Comparison of ENCODE assay signal across 19 mouse cellular contexts in genomic region chr15:7623026-7623425, GRCm38 (mm10).
DNase-seq lines count a peak whose midpoint lies in the region; ATAC-seq and TF ChIP-seq lines count a peak whose summit lies in the region.
"Had no signal": no experiment of that assay in that cellular context is flagged by ENCODE, and none has a peak within 500 bp of the region (broad histone marks: within the 10 kb centered on the region; RNA-seq: fewer than 3 reads in every experiment).

No protein-coding gene starts in this region.

- H3K9me3 ChIP-seq in kidney, embryonic 14.5 days (ENCODE audit: control insufficient read depth, low read length): no peaks in the 10 kb centered on the region
- no peaks in the 10 kb centered on the region for H3K9me3 ChIP-seq in intestine, embryonic 15.5 days
- H3K9me3 ChIP-seq: embryonic facial prominence, embryonic 10.5 days; forebrain, embryonic 13.5 days; heart, embryonic 13.5 days; hindbrain, embryonic 13.5 days had no signal

- peak; percentile 51 for DNase-seq in kidney, adult 2 months
- peak; percentile 18 to 23 for DNase-seq in kidney, postnatal 4 days
- DNase-seq in kidney, adult 18-20 months: no peak
- no peak for DNase-seq in MN1 (ENCODE audit: low spot score)
- DNase-seq in gastrocnemius, postnatal 36 days: no peak
- DNase-seq: adrenal gland, postnatal 14 days; cerebellum, adult 11-12 months; cerebellum, adult 9-10 months; cerebellum, postnatal 36 days; forebrain, postnatal 0 days; gastrocnemius, postnatal 14 days; heart, postnatal 36 days had no signal

- no peak overlapping the region for H3K4me3 ChIP-seq in kidney, adult 2 months (ENCODE audit: insufficient read depth, low read depth, low read length)
- no peak overlapping the region for H3K4me3 ChIP-seq in kidney, embryonic 14.5 days (ENCODE audit: low read length)
- H3K4me3 ChIP-seq in intestine, embryonic 15.5 days (replicated peaks): no peak overlapping the region
- H3K4me3 ChIP-seq: embryonic facial prominence, embryonic 10.5 days; forebrain, embryonic 13.5 days; heart, embryonic 13.5 days; hindbrain, embryonic 13.5 days had no signal

- intact Hi-C loops in gastrocnemius, postnatal 36 days (cut with DNase I): no loop called here

- ATAC-seq in kidney, embryonic 14.5 days (ENCODE audit: low FRiP score, low TSS enrichment): no peak
- peak; percentile 53; the same call in 1 of the 2 replicates for ATAC-seq in intestine, embryonic 15.5 days
- ATAC-seq: forebrain, embryonic 13.5 days; forebrain, postnatal 0 days; hindbrain, postnatal 0 days had no signal

- H3K4me1 ChIP-seq in kidney, adult 2 months (ENCODE audit: control insufficient read depth, insufficient read depth, low read length): no peaks in the 10 kb centered on the region
- H3K4me1 ChIP-seq in kidney, embryonic 14.5 days (ENCODE audit: control insufficient read depth, insufficient read depth, low read length): peaks cover 8% of the 10 kb centered on the region; the same call in 1 of the 2 replicates
- H3K4me1 ChIP-seq in intestine, embryonic 15.5 days (replicated peaks): no peaks in the 10 kb centered on the region
- H3K4me1 ChIP-seq: embryonic facial prominence, embryonic 10.5 days; forebrain, embryonic 13.5 days; heart, embryonic 13.5 days; hindbrain, embryonic 13.5 days had no signal

- 27% methylated on average over 2 of the region's 2 CpGs for WGBS in kidney, adult 2 months
- WGBS in kidney, embryonic 14.5 days: 36% methylated on average over 2 of the region's 2 CpGs
- 27% methylated on average over 2 of the region's 2 CpGs for WGBS in intestine, embryonic 15.5 days

- no peaks in the 10 kb centered on the region for H3K27me3 ChIP-seq in kidney, adult 2 months (replicated peaks; ENCODE audit: control insufficient read depth, insufficient read depth, low read length)
- no peaks in the 10 kb centered on the region for H3K27me3 ChIP-seq in kidney, embryonic 14.5 days (ENCODE audit: control insufficient read depth, insufficient read depth, low read length)
- no peaks in the 10 kb centered on the region for H3K27me3 ChIP-seq in intestine, embryonic 15.5 days (replicated peaks)
- H3K27me3 ChIP-seq: forebrain, embryonic 13.5 days; hindbrain, embryonic 13.5 days had no signal

- no peak for TF ChIP-seq CTCF in kidney, adult 2 months (conservative IDR thresholded peaks at IDR 0.05; ENCODE audit: insufficient read depth, insufficient read length, low read depth, low read length)

- H3K36me3 ChIP-seq in kidney, adult 2 months (ENCODE audit: control insufficient read depth, insufficient read depth, low read length): no peaks in the 10 kb centered on the region
- no peaks in the 10 kb centered on the region for H3K36me3 ChIP-seq in kidney, embryonic 14.5 days (ENCODE audit: control insufficient read depth, insufficient read depth, low read length)
- H3K36me3 ChIP-seq in intestine, embryonic 15.5 days: no peaks in the 10 kb centered on the region
- H3K36me3 ChIP-seq: embryonic facial prominence, embryonic 10.5 days; heart, embryonic 13.5 days; hindbrain, embryonic 13.5 days had no signal

- no peak overlapping the region for H3K4me2 ChIP-seq in kidney, embryonic 14.5 days (replicated peaks; ENCODE audit: low read depth, low read length)
- H3K4me2 ChIP-seq in intestine, embryonic 15.5 days (replicated peaks): no peak overlapping the region
- H3K4me2 ChIP-seq: forebrain, embryonic 13.5 days; heart, embryonic 13.5 days; hindbrain, embryonic 13.5 days had no signal

- H3K9ac ChIP-seq in kidney, embryonic 14.5 days (ENCODE audit: low read depth, low read length): no peak overlapping the region
- H3K9ac ChIP-seq in intestine, embryonic 15.5 days: no peak overlapping the region
- H3K9ac ChIP-seq: forebrain, embryonic 13.5 days; forebrain, postnatal 0 days; heart, embryonic 13.5 days; hindbrain, embryonic 13.5 days had no signal

- no peak for TF ChIP-seq POLR2A in kidney, adult 2 months (IDR thresholded peaks at IDR 0.05; ENCODE audit: low read depth, low read length)

- H3K27ac ChIP-seq in kidney, adult 2 months (ENCODE audit: insufficient read depth, low read depth, low read length): no peak overlapping the region
- H3K27ac ChIP-seq in kidney, embryonic 14.5 days (ENCODE audit: low read depth, low read length): no peak overlapping the region
- H3K27ac ChIP-seq in intestine, embryonic 15.5 days: no peak overlapping the region
- H3K27ac ChIP-seq: embryonic facial prominence, embryonic 10.5 days; forebrain, embryonic 13.5 days; heart, embryonic 13.5 days; hindbrain, embryonic 13.5 days; hindbrain, postnatal 0 days had no signal

Comparison
In these comparisons a context has a peak if more than half of its experiments do, and no peak if none do; other contexts are left out.
1. DNase-seq: peak in kidney, adult 2 months (single experiment) and kidney, postnatal 4 days (2 of 2); none in kidney, adult 18-20 months (single experiment), MN1 (single experiment) and gastrocnemius, postnatal 36 days (0 of 2).